Comparison of ENCODE assay signal across 8 mouse cellular contexts in genomic region chr11:24081016-24081686, GRCm38 (mm10). TPM values are rescaled to one million over a fixed set of nuclear protein-coding genes. Genes with fewer than 3 reads are reported as not detected.
DNase-seq lines count a peak whose midpoint lies in the region; ATAC-seq and TF ChIP-seq lines count a peak whose summit lies in the region.

No protein-coding gene starts in this region.

- peaks cover 40% of the 10 kb centered on the region for H3K27me3 ChIP-seq in ES-Bruce4 (ENCODE audit: control insufficient read depth, insufficient read depth, low read length, poor library complexity, severe bottlenecking)
- peaks cover 16% of the 10 kb centered on the region for H3K27me3 ChIP-seq in erythroblast, embryonic 14.5 days (ENCODE audit: control insufficient read depth)

- DNase-seq in adrenal gland, adult 2 months = peak; percentile 82
- DNase-seq in left cerebral cortex, adult 2 months (ENCODE audit: extremely low spot score in 1 of 2, low spot score in 2 of 2) = peak in 1 of 2 experiments; percentile 63
- DNase-seq in right cerebral cortex, postnatal 10 days (ENCODE audit: low spot score in 2 of 2) = peak; percentile 82 to 84
- DNase-seq in adipocyte (ENCODE audit: low spot score) = no peak

- no peaks in the 10 kb centered on the region for H3K36me3 ChIP-seq in ES-Bruce4 (ENCODE audit: control insufficient read depth, insufficient read depth, low read length, poor library complexity, severe bottlenecking)
- H3K36me3 ChIP-seq in erythroblast, embryonic 14.5 days (ENCODE audit: control insufficient read depth) = peaks cover 23% of the 10 kb centered on the region

- TF ChIP-seq CTCF in ES-Bruce4 (IDR thresholded peaks at IDR 0.05; ENCODE audit: low read depth, low read length) = peak; percentile 16
- peak; percentile 47 for TF ChIP-seq CTCF in left cerebral cortex, adult 2 months (IDR thresholded peaks at IDR 0.05)

- peak overlapping the region; percentile 28 for H3K9ac ChIP-seq in ES-Bruce4 (ENCODE audit: low read depth, poor library complexity, severe bottlenecking)

- peaks cover 2% of the 10 kb centered on the region for H3K4me1 ChIP-seq in ES-Bruce4 (ENCODE audit: control insufficient read depth, insufficient read depth, low read length)
- H3K4me1 ChIP-seq in erythroblast, embryonic 14.5 days (ENCODE audit: control insufficient read depth) = peaks cover 78% of the 10 kb centered on the region

- ATAC-seq in hematopoietic stem cell, adult 5-6 weeks (replicated peaks in 1 of 2; ENCODE audit: insufficient read depth in 1 of 2, low FRiP score in 2 of 2, low TSS enrichment in 1 of 2, low read depth in 1 of 2, poor library complexity in 2 of 2, severe bottlenecking in 2 of 2) = peak; percentile 11 to 17; a peak in 3 of 4 replicates
- ATAC-seq in megakaryocyte, adult 5-6 weeks (ENCODE audit: poor library complexity, severe bottlenecking) = peak; percentile 38

- peak overlapping the region; percentile 58 for H3K4me3 ChIP-seq in ES-Bruce4 (ENCODE audit: low read depth, low read length)
- H3K4me3 ChIP-seq in erythroblast, embryonic 14.5 days (replicated peaks) = peak overlapping the region; percentile 92
- peak overlapping the region; percentile 75 for H3K4me3 ChIP-seq in left cerebral cortex, adult 2 months

- intact Hi-C loops in left cerebral cortex, adult 2 months (cut with DNase I) = loop anchor here (2.0 to 10.0 kb wide), 6 partner anchors 61 to 1220 kb away; no protein-coding TSS in a partner anchor

- TF ChIP-seq POLR2A in ES-Bruce4 (IDR thresholded peaks at IDR 0.05; ENCODE audit: insufficient read depth, low read length) = no peak

- H3K9me3 ChIP-seq in ES-Bruce4 (replicated peaks; ENCODE audit: control insufficient read depth, insufficient read depth, low read length, poor library complexity, severe bottlenecking) = no peaks in the 10 kb centered on the region
- no peaks in the 10 kb centered on the region for H3K9me3 ChIP-seq in erythroblast, embryonic 14.5 days (ENCODE audit: control insufficient read depth, low read length)

- no peak for TF ChIP-seq EP300 in ES-Bruce4 (IDR thresholded peaks at IDR 0.05; ENCODE audit: insufficient read depth, low read depth, low read length)

- no peak overlapping the region for H3K27ac ChIP-seq in ES-Bruce4 (ENCODE audit: insufficient read depth, low read length)
- H3K27ac ChIP-seq in left cerebral cortex, adult 2 months = peak overlapping the region; percentile 97

RNA-seq across cellular contexts. Expression of gene Bcl11a, which starts 3.3 kb away (rescaled TPM):
- polyA plus RNA-seq in ES-Bruce4 (2011; ENCODE audit: insufficient read depth, insufficient read length, low read depth, missing spikeins) = 0.36 and 0.43 TPM in 2 replicates
- 1 to 10 TPM; 4.3 to 5.9 TPM for total RNA-seq in adrenal gland, adult 2 months (2021)
- 0.80 and 0.81 TPM in 2 replicates for polyA plus RNA-seq in adrenal gland, adult 2 months (2012; rRNA removed)
- 4.5 and 4.9 TPM in 2 replicates for polyA plus RNA-seq in erythroblast, embryonic 14.5 days (2012)
- 69.0 and 78.6 TPM in 2 replicates for total RNA-seq in hematopoietic stem cell, adult 5-6 weeks (2017)
- 100 to 1,000 TPM; 101 to 103 TPM for total RNA-seq in left cerebral cortex, adult 2 months (2021)
- total RNA-seq in megakaryocyte, adult 5-6 weeks (2015) = 31.4 and 33.7 TPM in 2 replicates
- 16.2 and 34.6 TPM in 2 replicates for total RNA-seq in megakaryocyte, adult 5-6 weeks (2017)

RNA-seq across cellular contexts. Expression of gene A830031A19Rik, which starts 6.3 kb away (rescaled TPM):
- not detected in 2 replicates for polyA plus RNA-seq in ES-Bruce4 (2011; ENCODE audit: insufficient read depth, insufficient read length, low read depth, missing spikeins)
- total RNA-seq in adrenal gland, adult 2 months (2021) = not detected
- not detected in 2 replicates for polyA plus RNA-seq in adrenal gland, adult 2 months (2012; rRNA removed)
- polyA plus RNA-seq in erythroblast, embryonic 14.5 days (2012) = not detected in 2 replicates
- not detected in 2 replicates for total RNA-seq in hematopoietic stem cell, adult 5-6 weeks (2017)
- 1 to 10 TPM in 1 of 2 experiments, under 1 TPM in 1; 0.82 to 1.4 TPM for total RNA-seq in left cerebral cortex, adult 2 months (2021)
- total RNA-seq in megakaryocyte, adult 5-6 weeks (2015) = not detected in 2 replicates
- not detected in 2 replicates for total RNA-seq in megakaryocyte, adult 5-6 weeks (2017)
